Mouse (Mus musculus): ENCODE measurements around the gene Adat1. TPM values are rescaled to one million over a fixed set of nuclear protein-coding genes. Genes with fewer than 3 reads are reported as not detected.

Gene Adat1
- total RNA-seq, 4 experiments from 2014 or later: 4.9 to 8.8 (median 7.5) TPM

DNA sequence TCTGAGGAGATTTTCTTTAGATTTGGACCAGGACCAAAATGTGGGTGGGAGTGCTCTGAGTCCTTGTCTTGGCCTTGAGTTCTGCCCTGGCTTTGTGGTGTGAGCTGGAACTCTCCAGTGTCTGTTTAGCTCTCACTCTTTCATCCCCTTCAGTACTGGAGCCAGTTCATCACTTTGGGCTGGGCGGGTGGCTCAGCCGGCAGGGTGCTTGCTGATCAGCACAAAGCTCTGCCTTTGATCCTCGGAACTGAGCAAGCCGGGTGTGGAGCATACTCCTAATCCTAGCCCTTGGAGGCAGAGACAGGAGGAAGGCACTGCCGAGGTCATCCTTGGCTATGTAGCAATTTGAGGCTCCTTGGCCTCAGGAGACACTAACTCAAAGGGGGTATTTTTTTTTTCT is 23.1 kb downstream of the Adat1 start:
- DNase-seq (ENCODE audit: low spot score in 2 of 2): no peak

DNA sequence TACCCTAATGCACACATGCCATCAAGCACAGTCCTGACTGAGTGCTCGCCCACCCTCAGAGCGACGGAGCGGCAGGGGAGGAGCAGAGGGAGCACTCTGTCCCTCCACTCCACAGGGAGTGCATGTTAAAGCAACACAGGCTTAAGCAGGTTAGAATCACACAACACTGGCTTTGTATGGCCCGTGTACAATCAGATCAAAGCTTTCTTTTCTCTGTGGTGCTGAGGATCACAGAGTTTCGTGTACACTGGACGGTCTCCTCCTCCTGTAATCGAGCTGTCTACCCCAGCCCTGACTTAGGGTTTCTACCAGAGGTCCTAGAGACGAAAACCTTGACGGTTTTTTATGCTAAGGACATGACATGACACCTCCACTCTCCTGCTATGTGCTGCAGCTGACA is 23.6 kb downstream of the Adat1 start:
- no peak for DNase-seq (ENCODE audit: low spot score in 2 of 2)

DNA sequence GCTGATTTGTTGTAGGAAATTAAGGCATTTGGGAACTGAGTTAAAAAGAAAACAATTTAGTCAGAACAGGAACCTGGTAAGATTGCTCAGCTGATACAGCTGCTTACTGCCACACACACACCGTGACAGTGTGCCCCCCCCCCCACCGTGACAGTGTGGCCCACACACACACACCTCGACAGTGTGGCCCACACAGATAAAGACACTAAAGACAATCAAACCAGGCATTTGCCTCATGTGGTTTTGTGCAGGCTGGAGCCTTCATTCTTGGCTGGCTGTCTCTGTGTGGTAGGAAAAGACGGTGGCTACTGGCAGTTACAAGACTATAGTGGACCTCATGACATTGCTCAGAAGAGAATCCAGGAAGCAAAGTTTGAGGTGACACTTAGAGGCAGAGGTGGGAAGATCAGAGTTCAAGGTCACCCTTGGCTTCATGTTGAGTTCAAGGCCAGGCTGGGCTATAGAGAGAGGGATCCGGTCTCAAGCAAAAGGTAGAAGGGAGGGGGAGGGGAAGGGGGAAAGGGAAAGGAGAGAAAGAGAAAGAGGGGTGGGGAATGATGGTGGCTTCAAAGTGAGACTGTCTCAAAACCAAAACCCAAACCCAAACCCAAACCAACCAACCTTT is 24.7 kb downstream of the Adat1 start:
- no peak for DNase-seq (ENCODE audit: low spot score in 2 of 2)

DNA sequence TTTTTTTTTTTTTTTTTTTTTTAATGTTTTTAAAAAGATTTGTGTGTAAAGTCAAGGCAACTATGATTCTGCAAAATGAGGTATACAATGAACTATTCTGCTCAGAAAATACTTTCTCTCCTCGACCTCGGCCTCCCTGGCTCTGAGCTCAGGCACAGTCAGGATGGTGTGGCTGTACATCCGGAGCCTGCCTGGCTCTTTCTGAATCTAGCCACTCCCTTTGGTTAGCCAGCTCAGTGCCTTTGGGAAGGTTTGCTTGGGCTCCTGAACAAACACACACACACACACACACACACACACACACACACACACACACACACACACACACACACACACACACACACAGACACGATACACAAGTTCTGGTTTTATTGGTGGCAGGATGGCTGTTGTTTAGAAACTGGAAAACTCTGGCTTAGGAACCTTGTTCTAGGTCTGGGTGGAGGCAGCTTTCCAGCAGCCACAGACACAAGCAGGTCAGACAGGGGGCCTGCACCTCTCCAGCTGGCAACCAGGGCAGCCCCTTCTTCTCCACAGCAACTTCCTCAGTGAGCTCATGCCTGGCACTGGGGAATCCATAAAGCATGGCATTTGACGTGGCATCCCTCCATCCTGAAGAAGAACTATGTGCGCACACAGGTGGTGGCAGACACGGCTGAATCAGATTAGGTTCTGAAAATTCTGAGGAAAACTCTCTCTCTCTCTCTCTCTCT is 27.1 kb downstream of the Adat1 start:
- no peak for DNase-seq (ENCODE audit: low spot score in 2 of 2)

DNA sequence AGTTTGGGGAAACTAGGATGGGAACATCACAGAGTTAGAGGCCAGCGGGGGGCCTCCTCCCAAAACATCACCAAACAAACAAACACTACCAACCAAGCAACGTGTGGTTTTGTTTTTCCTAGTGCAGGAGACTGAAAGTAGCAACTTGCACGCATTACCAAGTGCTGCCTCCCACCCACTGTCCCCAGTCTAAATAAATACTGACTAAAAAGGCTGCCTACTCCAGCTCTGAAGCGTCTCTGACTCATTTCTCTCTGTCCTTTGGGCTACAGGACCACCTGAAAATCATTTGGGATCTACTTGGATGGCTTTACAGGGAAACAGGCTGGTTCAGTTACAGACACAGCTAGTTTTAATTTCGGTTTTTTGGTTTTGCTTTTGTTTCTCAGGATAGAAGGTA is 27.8 kb downstream of the Adat1 start:
- no peak for DNase-seq (ENCODE audit: low spot score in 2 of 2)

DNA sequence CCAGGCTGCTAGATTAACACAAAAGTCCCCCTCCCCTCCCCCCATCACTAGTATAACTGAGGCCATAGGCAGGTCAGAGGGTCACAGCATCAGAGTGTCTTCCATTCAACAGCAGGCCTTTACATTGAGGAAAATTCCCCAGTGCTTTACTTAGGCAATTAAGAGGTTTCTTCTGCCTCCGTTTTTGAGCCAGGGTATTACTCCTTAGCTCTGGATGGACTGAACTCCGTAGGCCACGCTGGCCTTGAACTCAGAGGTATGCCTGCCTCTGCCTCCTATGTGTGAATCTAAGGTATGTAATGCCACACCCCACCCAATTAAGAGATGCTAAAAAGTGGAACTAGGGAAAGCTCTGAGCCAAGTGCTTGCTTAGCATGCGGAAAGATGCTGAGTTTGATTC is 28.6 kb downstream of the Adat1 start:
- no peak for DNase-seq (ENCODE audit: low spot score in 2 of 2)

DNA sequence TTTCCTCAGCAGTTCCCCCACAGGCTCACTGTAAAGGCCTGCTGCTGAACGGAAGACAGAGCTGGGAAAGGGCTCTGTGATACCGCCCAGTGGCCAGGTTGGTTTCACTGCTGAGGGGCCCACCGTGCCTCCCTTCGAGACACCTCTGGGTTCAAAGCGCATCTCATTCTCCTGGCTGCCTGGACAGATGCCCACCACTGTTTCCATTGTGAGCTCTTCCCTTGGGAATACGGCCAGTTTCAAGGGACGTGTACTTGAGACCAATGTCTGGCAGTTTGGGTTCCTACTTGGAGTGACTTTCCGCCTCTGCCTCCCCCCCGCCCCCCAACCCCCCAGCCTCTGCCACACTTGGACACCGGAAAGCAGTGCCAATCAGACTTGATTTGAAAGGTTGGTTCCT is 29.0 kb downstream of the Adat1 start:
- DNase-seq (ENCODE audit: low spot score in 2 of 2): no peak

DNA sequence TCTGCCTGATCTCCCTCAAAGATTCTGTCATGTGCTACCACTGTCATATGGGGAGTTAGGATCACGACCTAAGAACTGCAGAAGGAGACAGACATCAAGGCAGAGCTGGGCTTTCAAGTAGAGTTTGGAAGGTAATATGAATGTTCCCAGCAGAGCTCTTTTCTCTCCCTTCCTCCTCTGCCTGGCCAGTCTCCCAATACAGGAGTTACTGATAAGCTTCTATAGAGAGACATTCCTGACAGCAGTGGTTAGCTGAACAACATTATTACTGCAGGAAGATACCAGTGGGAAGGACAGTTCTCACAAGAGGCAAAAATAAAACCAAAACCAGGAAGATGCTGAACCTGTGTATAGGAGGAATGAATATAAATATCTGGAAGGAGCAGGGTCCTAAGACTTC is 29.5 kb downstream of the Adat1 start:
- DNase-seq (ENCODE audit: low spot score in 2 of 2): no peak

DNA sequence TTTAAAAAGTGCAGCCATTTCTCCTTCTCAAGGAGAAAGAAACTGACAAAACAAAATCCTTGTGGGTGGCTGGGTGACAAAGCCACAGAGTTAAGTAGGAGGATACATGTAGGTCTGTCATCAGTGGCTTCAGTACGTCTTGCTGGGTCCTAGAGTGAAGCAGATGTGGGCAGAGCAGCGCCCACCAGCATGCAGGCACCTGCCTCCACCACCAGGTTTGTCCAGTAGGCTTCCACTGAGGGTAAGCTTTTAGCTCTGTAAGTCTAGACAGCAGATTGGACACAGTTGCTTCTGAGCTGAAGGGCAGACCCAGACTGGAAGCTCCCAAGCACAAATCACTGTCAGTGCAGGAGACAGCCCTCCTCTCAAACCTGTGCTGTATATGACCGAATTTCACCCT is 30.8 kb downstream of the Adat1 start:
- no peak for DNase-seq (ENCODE audit: low spot score in 2 of 2)

DNA sequence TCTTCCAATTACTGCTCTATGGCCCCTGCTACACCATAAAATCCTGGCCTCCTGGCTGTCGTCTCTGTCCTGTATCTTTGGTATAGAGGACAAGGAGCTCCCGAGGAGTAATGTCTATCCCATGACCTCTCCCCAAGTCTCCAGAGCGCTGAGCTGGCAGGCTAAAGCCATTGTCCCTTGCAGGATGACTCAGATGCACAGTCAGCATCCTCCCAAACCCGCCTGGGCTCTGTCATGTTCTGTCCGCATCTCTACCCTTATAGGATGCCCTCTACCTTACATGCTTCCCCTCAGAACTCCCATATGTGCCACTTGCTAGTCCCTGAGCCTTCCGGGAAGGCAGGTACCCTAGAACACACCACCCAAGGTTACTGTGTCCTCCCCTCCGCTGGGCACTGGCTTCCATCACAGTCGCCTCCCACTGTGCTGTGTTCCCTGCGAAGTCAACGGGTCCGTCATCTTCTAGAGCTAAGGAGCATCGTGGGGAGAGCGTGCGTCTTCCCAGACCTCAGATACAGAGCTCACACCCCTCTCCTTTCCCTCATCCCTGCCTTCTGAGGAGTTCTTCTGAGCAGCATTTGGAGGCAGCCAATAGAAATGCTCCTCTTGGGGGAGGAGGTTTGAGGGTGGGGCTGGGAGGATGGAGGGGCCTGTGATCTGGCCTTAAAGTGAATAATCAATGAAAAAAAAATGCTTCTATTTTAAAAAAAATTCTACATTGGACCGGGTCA is 31.3 kb downstream of the Adat1 start:
- no peak for DNase-seq (ENCODE audit: low spot score in 2 of 2)

DNA sequence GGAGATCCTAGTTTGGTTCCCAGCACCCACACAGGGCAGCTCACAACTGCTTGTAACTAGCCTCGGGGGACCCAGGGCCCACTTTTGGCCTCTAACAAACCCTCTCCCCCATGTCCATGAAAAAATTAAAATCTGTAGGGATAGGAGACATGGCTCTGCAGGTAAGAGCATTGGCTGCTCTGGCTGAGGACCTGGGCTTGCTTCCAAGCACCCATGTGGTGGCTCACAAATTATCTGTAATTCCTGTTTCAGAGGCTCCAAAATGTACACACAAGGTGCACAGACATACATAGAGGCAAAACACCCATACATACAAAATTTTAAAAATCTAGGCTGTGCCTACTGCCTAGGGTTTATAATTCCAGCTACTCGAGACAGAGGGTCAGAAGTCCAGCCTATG is 34.9 kb downstream of the Adat1 start:
- DNase-seq (ENCODE audit: low spot score in 2 of 2): no peak

DNA sequence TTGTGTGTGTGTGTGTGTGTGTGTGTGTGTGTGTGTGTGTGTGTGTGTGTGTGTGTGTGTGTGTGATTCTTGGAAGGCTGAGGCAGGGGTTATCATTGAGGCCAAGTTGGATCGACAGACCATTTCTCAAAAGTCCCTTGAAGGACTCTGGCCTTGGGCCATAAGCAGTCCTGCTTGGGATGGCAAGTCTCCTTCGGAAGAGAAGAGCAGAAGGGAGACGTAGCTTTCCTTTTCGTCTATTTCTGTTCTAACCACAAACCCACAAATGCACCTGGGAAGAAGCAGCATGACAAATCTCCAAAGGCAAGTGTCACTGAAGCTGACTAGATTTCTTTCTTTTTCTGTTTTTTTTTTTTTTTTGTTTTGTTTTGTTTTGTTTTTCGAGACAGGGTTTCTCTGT is 36.2 kb downstream of the Adat1 start:
- DNase-seq (ENCODE audit: low spot score in 2 of 2): no peak

DNA sequence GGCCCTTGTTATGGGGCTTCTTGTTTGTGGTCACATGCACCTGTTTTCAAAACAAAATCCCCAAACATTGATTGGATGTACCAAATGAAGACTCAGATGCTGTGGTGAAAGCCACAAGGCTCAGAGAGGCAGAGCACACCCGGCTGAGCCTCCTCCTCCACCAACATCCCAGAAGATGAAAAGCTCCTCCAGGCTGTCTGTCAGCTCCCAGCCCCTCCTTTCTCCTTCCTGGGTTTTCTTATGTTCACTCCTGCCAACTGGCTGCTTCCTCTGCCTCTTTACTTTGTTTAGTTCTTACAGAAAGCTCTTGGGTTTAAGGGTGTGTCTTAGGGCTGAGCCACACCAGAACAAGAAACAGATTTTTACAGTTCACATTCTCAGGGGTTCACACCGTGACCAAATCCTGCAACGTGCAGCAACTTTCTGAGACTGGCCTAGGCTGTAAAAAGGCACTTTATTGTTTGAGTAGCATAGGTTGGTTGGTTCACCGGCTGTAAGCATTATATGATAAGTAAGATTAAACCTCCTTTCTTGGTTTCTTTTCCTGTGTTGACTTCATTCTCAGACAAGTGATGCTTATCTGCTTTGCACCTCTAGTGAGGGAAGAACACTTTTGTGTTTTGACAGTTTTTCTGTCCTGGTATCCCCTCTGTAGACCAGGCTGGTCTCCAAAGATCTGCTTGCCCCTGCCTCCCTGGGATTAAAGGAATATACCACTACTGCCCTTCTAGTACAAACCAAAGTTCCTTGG is 37.1 kb downstream of the Adat1 start:
- no peak for DNase-seq (ENCODE audit: low spot score in 2 of 2)

DNA sequence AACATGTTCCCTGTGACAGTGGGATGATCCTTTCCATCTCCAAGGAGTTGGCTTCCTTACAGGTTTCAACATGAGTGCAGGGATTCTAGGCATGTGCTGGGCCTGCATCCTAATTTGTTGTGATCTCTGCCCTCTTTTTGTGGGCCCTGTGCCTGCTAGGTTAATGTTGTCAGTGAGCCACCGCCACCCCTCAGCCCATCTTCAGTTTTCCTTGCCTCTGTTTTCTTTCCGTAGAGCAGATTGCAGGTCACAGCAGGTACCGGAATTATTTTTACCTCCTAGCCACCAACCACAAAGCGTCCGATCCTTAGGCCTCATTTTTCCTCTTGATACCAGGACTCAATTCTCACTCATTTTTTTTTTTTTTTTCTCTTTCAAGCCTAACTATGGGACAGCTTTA is 40.2 kb downstream of the Adat1 start:
- DNase-seq (ENCODE audit: low spot score in 2 of 2): no peak

DNA sequence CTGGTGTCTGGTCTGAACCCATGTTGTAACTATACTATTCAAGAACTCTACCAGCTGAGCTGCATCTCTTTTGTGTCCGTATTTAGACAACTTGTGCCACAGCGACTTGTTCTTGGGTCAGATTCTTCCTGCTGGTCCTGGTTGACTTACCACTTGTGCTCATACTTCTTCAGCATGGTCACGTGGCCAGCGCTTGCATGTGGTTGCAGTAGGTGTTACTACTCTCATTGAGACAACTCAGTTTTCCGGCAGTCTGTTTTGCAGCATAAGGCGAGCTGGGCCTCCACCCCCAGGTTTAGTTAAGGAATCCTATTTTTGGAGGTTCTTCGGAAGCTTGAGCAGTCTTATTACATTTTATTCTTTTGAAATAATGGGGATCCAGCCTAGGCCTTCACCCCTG is 40.8 kb downstream of the Adat1 start:
- DNase-seq (ENCODE audit: low spot score in 2 of 2): peak; percentile 54 to 66

DNA sequence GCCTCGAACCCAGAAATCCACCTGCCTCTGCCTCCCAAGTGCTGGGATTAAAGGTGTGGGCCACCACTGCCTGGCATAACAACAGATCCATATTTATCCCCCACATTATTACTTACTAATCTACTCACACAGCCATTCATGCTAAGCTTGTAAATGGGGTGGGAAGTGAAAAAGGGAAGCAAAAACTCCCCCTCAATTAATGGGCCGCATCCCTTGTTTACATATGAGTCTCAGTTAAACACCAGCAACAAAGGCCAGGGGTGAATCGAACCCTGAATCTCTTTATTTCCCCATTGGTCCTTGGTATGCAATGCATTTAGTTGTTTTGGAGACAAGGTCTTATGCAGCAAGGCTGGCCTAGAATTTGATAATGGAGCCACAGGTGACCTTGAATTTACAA is 41.3 kb downstream of the Adat1 start:
- no peak for DNase-seq (ENCODE audit: low spot score in 2 of 2)

DNA sequence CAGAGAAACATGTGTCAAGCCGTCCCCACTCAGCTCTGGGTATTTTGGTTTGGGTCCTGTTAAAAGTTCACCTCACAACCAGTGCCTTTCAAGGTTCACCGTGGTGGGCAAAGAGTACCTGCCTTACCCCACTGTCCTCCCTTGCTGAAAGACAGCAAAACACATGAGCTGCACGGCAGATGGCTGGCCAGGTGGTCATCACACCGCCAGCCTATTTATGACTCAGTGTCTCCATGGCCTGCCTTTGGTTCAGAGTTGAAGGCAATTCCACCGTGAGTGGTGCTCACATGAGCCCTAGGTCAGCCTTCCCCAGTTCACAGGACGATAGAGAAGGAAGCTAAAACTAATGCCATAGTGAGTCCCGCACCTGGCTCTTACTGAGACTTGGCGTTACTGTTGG is 44.1 kb downstream of the Adat1 start:
- no peak for DNase-seq (ENCODE audit: low spot score in 2 of 2)

DNA sequence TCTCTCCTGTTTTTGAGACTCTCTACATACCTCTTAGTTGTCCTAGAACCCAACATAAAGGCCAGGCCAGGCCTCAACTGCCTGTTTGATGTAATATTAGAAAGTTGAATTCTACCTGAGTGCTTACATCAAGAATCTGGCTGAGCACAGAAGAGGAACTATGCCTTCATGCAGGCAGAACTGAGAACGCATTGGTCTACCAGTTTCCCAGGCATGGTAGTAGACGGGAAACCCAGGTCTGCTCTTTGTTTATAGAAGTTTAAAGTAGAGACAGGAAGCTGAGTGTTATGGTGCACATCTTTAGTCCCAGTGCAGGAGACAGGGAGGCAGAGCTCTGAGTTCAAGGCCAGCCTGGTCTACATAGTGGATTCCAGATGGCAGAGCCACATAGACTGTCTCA is 45.0 kb downstream of the Adat1 start:
- DNase-seq (ENCODE audit: low spot score in 2 of 2): no peak

DNA sequence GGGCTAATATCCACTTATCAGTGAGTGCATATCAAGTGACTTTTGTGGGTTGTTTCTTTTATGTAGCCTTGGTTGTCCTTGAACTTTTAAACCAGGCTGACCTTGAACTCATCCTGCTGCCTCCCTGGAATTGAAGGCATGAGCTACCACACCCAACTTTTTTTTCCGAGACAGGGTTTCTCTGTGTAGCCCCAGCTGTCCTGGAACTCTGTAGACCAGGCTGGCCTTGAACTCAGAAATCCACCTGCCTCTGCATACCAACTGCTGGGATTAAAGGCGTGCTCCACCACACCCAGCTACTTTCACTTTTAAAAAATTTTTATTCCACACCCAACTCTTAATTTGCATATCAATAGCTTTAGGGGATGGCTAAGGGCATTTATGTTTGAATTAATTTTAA is 48.6 kb downstream of the Adat1 start:
- no peak for DNase-seq (ENCODE audit: low spot score in 2 of 2)

DNA sequence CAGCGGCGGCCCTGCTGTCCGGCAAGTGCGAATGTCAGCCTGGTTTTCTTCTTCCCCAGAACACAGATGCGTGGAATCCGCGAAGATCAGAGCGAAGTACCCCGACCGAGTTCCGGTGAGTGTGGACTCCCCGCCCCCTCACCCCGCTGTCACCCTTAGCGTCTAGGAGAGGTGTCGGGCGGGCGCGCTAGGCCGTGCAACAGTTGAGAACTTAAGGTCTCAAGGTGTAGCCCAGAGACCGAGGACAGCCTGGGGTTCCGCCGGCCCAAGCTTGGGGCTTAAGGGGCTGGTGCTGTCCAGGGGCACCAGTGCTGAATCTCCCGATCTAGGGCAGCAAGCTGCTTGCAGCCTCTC is 51.0 kb downstream of the Adat1 start:
- DNase-seq (ENCODE audit: low spot score in 2 of 2): peak; percentile 25 to 26

DNA sequence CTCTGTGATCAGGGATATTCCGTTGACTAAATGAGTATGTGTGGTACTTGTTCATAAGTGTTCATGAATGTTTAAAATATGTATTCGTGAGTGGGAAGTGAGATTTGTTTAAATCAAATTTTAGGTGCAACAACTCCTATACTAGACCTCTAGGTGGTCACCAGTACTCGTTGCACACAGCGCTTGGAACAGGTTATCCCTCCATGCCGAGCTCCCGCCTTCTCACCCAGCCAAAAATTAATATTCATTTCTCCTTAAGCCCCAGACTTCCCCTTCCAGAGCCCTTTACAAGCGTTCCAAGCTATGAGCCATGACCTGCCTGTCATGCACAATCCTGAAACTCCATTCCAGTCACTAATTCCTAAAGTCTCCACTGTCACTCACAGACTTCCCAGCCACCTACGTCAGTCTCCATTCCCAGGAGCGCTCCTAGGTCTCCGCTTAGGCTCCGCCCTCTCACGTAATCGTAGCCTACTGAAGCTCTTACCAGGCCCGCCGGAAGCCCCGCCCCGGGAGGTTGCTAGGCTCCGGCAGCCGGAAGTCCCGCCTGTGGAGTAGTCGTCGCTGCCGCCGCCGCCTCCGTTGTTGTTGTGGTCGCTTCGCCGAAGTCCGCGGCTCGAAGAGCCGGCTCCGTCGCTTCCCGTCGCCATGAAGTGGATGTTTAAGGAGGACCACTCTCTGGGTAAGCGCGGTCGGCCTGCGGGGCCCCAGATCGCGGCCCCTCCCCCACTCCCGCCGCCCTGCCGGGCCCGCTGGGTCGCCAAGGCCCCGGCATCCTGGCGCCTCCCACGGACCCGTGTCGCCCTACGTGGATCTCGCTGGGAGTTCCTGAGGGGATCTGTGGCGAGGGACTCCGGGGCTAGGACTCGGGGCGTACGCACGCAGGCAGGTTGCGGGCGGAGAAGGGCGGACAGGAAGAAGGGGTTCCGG is 51.7 kb downstream of the Adat1 start, which contains the start of gene Gabarapl2:
Gene Gabarapl2, plus strand, starts transcription at position 533 of the 930 bp plus-strand sequence.
- peak; percentile 96 for DNase-seq (ENCODE audit: low spot score in 2 of 2)
